Mouse (Mus musculus) left cerebral cortex, adult 2 months (tissue): ENCODE measurements around the gene Dusp16. TPM values are rescaled to one million over a fixed set of nuclear protein-coding genes. Genes with fewer than 3 reads are reported as not detected.

Experiments used
- DNase-seq, 2 experiments: peaks; one replicate each; pipeline ENCODE4 v3.0.0; 2021 to 2022; ENCODE audit warnings: low spot score in 2 of 2, mixed read lengths in 1 of 2; ENCODE audit errors: extremely low spot score in 1 of 2
- H3K27ac ChIP-seq: fragments of 200-600 bp; 2 replicates; pipeline ENCODE4 v1.8.1; 2022
- H3K4me3 ChIP-seq: fragments of 200-600 bp; 2 replicates; pipeline ENCODE4 v1.8.1; 2022
- CTCF ChIP-seq: fragments of 200-600 bp; IDR thresholded peaks from 2 replicates; pipeline ENCODE4 v1.8.1; 2022; ENCODE audit warnings: antibody characterized with exemption, mild to moderate bottlenecking, moderate library complexity
- intact Hi-C: fragments of 180-260 bp; cut with DNase I; formaldehyde crosslinking; loops from one replicate; pipeline ENCODE4 v1.15.1; 2025
- long read RNA-seq, 2 experiments: library from polyadenylated mRNA; stranded (forward); transcript quantifications; one replicate each; pipeline ENCODE4 v2.0.0; 2021; ENCODE audit warnings: borderline mapping rate in 2 of 2
- total RNA-seq, 2 experiments: library from RNA; stranded (reverse); gene quantifications; 2 replicates each; pipeline ENCODE4 v1.2.3; 2021

The Dusp16 gene
- total RNA-seq, result 10 to 100 TPM in 1 of 2 experiments, 1 to 10 TPM in 1; 9.9 to 11.2 TPM
- long read RNA-seq, experiment 1, full-length matches to known transcripts, result 8 of 13 reads
- long read RNA-seq, experiment 1, partial matches to known transcripts, result 2 of 13 reads
- long read RNA-seq, experiment 1, other reads (novel, unspliced or antisense), result 3 of 13 reads
- long read RNA-seq, experiment 2, full-length matches to known transcripts, result 5 of 8 reads
- long read RNA-seq, experiment 2, partial matches to known transcripts, result 3 of 8 reads
- long read RNA-seq, experiment 2, other reads (novel, unspliced or antisense), result 0 of 8 reads

DNA sequence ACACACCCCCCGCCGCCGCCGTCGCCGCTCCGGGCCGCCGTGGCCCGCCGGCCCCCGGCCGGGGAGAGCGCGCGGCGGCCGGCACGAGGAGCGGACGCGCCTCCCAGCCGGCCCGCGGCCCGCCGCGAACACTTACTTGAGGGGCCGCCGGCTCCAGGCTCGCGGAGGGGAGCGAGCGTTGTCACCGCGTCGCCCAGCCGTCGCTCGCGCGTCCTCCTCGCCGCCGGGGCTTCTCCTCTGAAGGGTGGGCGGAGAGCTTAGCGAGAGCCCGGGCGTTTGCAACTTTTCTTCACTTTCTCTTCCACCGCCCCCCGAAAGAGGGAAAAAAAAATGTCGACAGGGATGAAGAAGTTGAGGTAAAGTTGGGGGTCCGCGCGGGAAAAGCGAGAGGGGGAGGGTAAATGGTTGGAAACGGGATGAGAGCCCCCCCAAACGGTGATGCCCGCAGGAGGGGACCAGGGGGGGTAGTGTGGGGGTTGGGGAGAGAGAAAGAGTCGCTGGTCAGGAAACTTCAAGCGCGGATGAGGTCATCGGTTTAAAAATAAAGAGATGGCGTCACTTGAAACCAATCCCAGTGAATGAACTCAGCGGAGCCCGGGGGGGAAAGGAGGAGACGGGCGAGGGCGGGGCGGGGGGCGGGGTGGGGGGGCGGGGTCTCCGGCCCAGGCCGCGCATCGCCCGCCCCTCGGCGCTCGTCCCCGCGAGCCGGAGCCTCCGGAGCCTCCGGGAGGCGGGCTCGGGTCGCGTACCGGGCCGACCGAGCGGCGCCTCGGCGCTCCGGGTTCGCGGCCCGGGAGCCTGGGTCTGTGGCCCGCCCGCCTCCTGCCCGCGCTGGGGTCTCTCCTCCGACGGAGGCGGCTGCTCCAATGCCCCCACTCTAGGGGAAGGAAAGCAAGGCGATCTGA lies at the start of gene Dusp16:
Dusp16 (minus strand) TSS at position 485 of the 905 bp plus-strand sequence.
- intact Hi-C loops, result loop anchor here (1.0 to 5.0 kb wide), 3 partner anchors 38 to 128 kb away; partner anchors contain the start of genes Cdkn1b and Crebl2
- TF ChIP-seq CTCF, result no peak

GRCm38 (mm10) chr6:134840346-134840745 lies 47.9 kb upstream of the Dusp16 start:
- no peak for TF ChIP-seq CTCF
- no peak for DNase-seq
- Histone ChIP-seq H3K27ac (no peak overlapping the region), H3K4me3 (no peak overlapping the region)
- intact Hi-C loops, result no loop called here

More for the DNA sequence above, at the start of gene Dusp16:
- H3K27ac ChIP-seq, result peak within 1 kb of the TSS; percentile 90
- DNase-seq, result peak; percentile 66 to 77
- peak within 1 kb of the TSS; percentile 81 for H3K4me3 ChIP-seq

GRCm38 (mm10) chr6:134838111-134838510 lies 45.7 kb upstream of the Dusp16 start:
- intact Hi-C loops, result no loop called here
- Histone ChIP-seq H3K4me3 (no peak overlapping the region), H3K27ac (no peak overlapping the region)
- DNase-seq, result no peak
- TF ChIP-seq CTCF, result no peak

DNA sequence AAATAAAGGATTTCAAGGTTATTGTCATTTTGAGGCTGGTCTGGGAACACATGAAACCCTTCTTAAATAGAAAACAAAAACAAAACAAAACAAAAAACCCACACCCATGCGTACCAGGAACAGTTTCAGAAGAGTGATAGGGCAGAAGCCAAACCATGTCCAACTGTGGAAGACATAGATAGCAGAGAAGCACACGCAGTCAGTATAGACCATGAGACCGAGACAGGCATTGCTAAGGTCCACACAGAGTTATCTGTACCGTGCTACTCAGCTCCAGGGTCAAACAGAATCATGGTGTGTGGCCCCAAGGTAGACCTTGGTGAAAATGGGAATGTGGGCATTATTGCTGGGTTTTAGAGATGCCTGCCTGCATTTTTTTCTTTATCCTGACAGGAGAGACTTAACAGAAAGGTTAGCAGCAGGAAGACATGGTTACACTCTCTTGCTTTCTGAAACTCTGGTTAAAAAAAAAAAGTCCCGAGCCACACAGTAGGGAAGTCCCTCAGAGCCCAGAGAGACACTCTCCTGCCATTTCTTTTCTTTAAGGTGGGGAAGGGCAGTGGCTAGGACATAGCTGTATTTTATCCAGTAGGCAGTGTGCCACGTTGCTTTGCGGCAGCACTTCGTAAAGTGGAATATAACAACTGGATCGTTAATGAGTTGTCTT lies 42.3 kb upstream of the Dusp16 start:
- no peak for TF ChIP-seq CTCF
- H3K27ac ChIP-seq, result no peak overlapping the region
- H3K4me3 ChIP-seq, result no peak overlapping the region
- no peak for DNase-seq
- intact Hi-C loops, result no loop called here

DNA sequence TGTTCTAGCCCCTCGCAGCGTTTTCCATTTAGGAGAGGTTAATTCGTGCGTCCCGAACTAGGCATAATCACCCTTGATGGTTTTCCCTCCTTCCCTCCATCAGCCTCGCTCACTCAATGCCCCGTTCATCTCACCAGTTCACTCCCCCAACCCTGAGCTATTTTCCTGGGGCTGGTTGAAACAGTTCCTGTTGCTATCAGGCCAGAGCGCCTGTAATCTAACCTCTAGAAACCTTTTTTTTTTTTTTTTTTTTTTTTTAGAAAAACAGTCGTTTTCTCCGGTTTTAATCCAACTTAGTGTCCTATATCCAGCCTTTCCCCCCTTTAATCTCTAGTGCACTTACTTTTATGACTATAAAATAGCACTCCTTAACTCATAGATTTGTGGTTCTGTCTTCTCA lies 38.4 kb upstream of the Dusp16 start:
- intact Hi-C loops, result loop anchor here (2.0 kb wide), 1 partner anchor 38 kb away; the partner anchor contains the start of gene Dusp16
- Histone ChIP-seq H3K4me3 (peak overlapping the region; percentile 57), H3K27ac (peak overlapping the region; percentile 96)
- DNase-seq, result no peak
- TF ChIP-seq CTCF, result no peak

- TF ChIP-seq CTCF, result peak; percentile 26
- intact Hi-C loops, result loop anchor here (2.0 kb wide), 1 partner anchor 37 kb away; the partner anchor contains the start of gene Dusp16
- Histone ChIP-seq H3K4me3 (peak within 1 kb of the TSS; percentile 57), H3K27ac (peak within 1 kb of the TSS; percentile 96)
- peak; percentile 99 to 100 for DNase-seq
Measured at GRCm38 (mm10) chr6:134829786-134830700, 37.6 kb upstream of the Dusp16 start, which contains the start of gene Crebl2. TSS of gene Crebl2 (plus strand) at chr6:134830154.

GRCm38 (mm10) chr6:134822844-134823243 lies 30.4 kb upstream of the Dusp16 start:
- Histone ChIP-seq H3K27ac (no peak overlapping the region), H3K4me3 (no peak overlapping the region)
- no peak for DNase-seq
- TF ChIP-seq CTCF, result peak; percentile 58
- intact Hi-C loops, result no loop called here

DNA sequence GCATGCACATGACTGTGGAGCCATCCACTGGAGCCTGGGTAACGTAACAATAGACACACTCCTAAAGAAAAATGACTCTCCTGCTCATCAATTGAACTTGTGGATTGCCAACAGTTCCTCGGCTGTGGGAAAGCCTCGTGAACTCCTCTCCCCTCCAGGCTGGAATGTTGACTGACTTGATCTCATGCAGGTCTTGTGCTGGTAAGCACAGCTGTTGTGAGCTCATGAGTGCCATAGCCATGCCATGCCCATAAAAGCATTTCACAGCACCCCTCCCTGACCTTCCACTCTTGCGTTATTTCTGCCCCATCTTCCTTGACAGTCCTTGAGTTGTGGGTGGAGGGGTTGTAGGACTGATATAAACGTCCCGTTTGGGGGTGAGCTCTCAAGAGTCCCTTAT lies 28.0 kb upstream of the Dusp16 start:
- no peak for DNase-seq
- TF ChIP-seq CTCF, result no peak
- H3K27ac ChIP-seq, result no peak overlapping the region
- intact Hi-C loops, result no loop called here
- H3K4me3 ChIP-seq, result no peak overlapping the region

GRCm38 (mm10) chr6:134819741-134820140 lies 27.3 kb upstream of the Dusp16 start:
- Histone ChIP-seq H3K27ac (no peak overlapping the region), H3K4me3 (no peak overlapping the region)
- no peak for TF ChIP-seq CTCF
- DNase-seq, result no peak
- intact Hi-C loops, result no loop called here

DNA sequence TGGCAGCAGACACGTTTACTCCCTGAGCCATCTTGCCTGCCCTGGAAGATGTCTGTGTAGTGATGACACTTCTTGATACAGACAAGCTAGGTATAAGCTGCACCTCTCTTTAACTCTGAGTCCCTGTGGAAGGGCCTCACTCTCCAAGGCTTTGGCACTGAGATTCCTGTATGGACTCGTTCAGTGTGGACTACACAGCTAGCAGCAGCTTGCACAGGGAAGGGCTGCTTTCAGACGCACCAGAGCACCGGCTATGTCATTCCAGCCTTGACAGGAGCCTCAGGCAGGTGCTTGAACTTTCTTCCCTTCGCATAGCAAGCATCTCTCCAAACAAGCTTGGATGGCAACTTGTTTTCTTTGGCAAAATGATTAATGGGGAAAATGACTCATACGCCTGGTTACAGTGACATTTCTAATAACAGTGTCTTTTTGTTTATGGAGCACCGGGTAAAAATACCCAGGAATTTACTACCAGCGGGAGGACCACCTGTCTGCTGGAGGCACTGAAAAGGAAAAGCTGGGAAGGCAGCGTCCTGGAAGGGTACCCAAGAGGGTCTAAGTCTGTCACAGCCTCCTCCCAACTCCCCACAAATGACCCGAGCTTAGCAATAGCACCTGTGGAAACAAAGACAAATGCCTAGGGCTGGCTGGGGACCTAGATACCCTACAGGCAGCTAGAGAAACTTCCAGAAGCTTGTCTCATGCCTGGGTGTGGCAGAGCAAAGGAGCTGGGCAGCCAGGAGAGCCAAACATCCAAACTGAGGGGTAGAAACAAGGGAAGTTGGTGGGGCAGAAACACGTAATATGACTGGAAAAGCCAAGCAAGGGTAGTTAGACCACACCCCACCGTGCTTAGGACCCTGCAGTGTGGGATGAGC lies 24.9 kb upstream of the Dusp16 start:
- intact Hi-C loops, result no loop called here
- DNase-seq, result no peak
- H3K27ac ChIP-seq, result no peak overlapping the region
- no peak for TF ChIP-seq CTCF
- no peak overlapping the region for H3K4me3 ChIP-seq
